Mouse (Mus musculus): ENCODE data around the gene Nfx1. TPM values are rescaled to one million over a fixed set of nuclear protein-coding genes. Genes with fewer than 3 reads are reported as not detected.
"Not testable (repeated sequence)": the region's sequence is repeated elsewhere in the genome, so short reads cannot be mapped to it uniquely, and the experiment has no call there.

The Nfx1 gene
- 19.7 and 26.1 TPM in 2 replicates for polyA plus RNA-seq (2012; rRNA removed)

- DNase-seq (ENCODE audit: low read depth, low spot score), result peak; percentile 95
- under 1% methylated on average over 81 of the region's 85 CpGs for WGBS
Observed at GRCm38 (mm10) chr4:40970842-40971701, at the start of gene Nfx1. Nfx1 (plus strand) TSS chr4:40970906.

- no peak for DNase-seq (ENCODE audit: low read depth, low spot score)
- WGBS, result 74% methylated on average over 3 of the region's 3 CpGs
Observed at GRCm38 (mm10) chr4:40921288-40921687, 49.4 kb upstream of the Nfx1 start.

- no peak for DNase-seq (ENCODE audit: low read depth, low spot score)
- WGBS, result 76% methylated on average over 6 of the region's 6 CpGs
Observed at GRCm38 (mm10) chr4:40923087-40923651, 47.5 kb upstream of the Nfx1 start.

GRCm38 (mm10) chr4:40925568-40925967, 45.1 kb upstream of the Nfx1 start:
- DNase-seq (ENCODE audit: low read depth, low spot score), result no peak
- 61% methylated on average over 3 of the region's 3 CpGs for WGBS

GRCm38 (mm10) chr4:40929046-40929445, 41.7 kb upstream of the Nfx1 start:
- 83% methylated on average over 7 of the region's 7 CpGs for WGBS

GRCm38 (mm10) chr4:40933694-40934093, 37.0 kb upstream of the Nfx1 start:
- DNase-seq (ENCODE audit: low read depth, low spot score), result no peak
- 57% methylated on average over 5 of the region's 5 CpGs for WGBS

More at GRCm38 (mm10) chr4:40929046-40929445, 41.7 kb upstream of the Nfx1 start:
- DNase-seq (ENCODE audit: low read depth, low spot score), result no peak

- DNase-seq (ENCODE audit: low read depth, low spot score), result not testable (repeated sequence)
- WGBS, result 41% methylated on average over 3 of the region's 3 CpGs
Observed at GRCm38 (mm10) chr4:40934369-40934768, 36.3 kb upstream of the Nfx1 start.

GRCm38 (mm10) chr4:40936175-40936839, 34.4 kb upstream of the Nfx1 start:
- no peak for DNase-seq (ENCODE audit: low read depth, low spot score)
- 76% methylated on average over 9 of the region's 9 CpGs for WGBS

- DNase-seq (ENCODE audit: low read depth, low spot score), result no peak
- 71% methylated on average over 5 of the region's 5 CpGs for WGBS
Observed at GRCm38 (mm10) chr4:40938793-40939192, 31.9 kb upstream of the Nfx1 start.

GRCm38 (mm10) chr4:40943651-40944050, 27.1 kb upstream of the Nfx1 start:
- WGBS, result 97% methylated on average over 5 of the region's 5 CpGs
- no peak for DNase-seq (ENCODE audit: low read depth, low spot score)

GRCm38 (mm10) chr4:40946516-40947121, 24.1 kb upstream of the Nfx1 start:
- 58% methylated on average over 7 of the region's 7 CpGs for WGBS
- no peak for DNase-seq (ENCODE audit: low read depth, low spot score)

GRCm38 (mm10) chr4:40947565-40948159, 23.0 kb upstream of the Nfx1 start:
- WGBS, result under 1% methylated on average over 40 of the region's 40 CpGs
- no peak for DNase-seq (ENCODE audit: low read depth, low spot score)

GRCm38 (mm10) chr4:40948160-40948708, 22.5 kb upstream of the Nfx1 start, which contains the start of the genes Bag1 and Chmp5:
Bag1 (minus strand) TSS chr4:40948294.
Chmp5 (plus strand) TSS chr4:40948407.
- peak; percentile 95 for DNase-seq (ENCODE audit: low read depth, low spot score)
- under 1% methylated on average over 50 of the region's 50 CpGs for WGBS

- WGBS, result 97% methylated on average over 1 of the region's 1 CpGs
- DNase-seq (ENCODE audit: low read depth, low spot score), result no peak
Observed at GRCm38 (mm10) chr4:40953521-40953920, 17.2 kb upstream of the Nfx1 start.

GRCm38 (mm10) chr4:40955942-40956341, 14.8 kb upstream of the Nfx1 start:
- WGBS, result 86% methylated on average over 6 of the region's 6 CpGs
- DNase-seq (ENCODE audit: low read depth, low spot score), result no peak

GRCm38 (mm10) chr4:40963536-40963935, 7.2 kb upstream of the Nfx1 start:
- no peak for DNase-seq (ENCODE audit: low read depth, low spot score)
- 90% methylated on average over 3 of the region's 3 CpGs for WGBS

GRCm38 (mm10) chr4:40969161-40969560, 1.5 kb upstream of the Nfx1 start:
- WGBS, result 50% methylated on average over 4 of the region's 4 CpGs
- no peak for DNase-seq (ENCODE audit: low read depth, low spot score)

- 3% methylated on average over 13 of the region's 13 CpGs for WGBS
- DNase-seq (ENCODE audit: low read depth, low spot score), result peak; percentile 72
Observed at GRCm38 (mm10) chr4:40969781-40970591, 720 bp upstream of the Nfx1 start.

GRCm38 (mm10) chr4:40970592-40970841, 189 bp upstream of the Nfx1 start:
- under 1% methylated on average over 16 of the region's 16 CpGs for WGBS

More at GRCm38 (mm10) chr4:40970592-40970841, 189 bp upstream of the Nfx1 start:
- no peak for DNase-seq (ENCODE audit: low read depth, low spot score)

All from large intestine, adult 2 months (tissue).